Mouse (Mus musculus) megakaryocyte, embryonic 14.5 days (primary cell): ENCODE results near the gene Tfe3. TPM values are rescaled to one million over a fixed set of nuclear protein-coding genes. Genes with fewer than 3 reads are reported as not detected.
"Not testable (repeated sequence)": the region's sequence is repeated elsewhere in the genome, so short reads cannot be mapped to it uniquely, and the experiment has no call there.

Source experiments
- H3K27me3 ChIP-seq: replicated peaks from 2 replicates; pipeline ENCODE3; 2012; ENCODE audit warnings: inconsistent platforms
- H3K36me3 ChIP-seq: replicated peaks from 2 replicates; pipeline ENCODE3; 2012; ENCODE audit warnings: low read length, inconsistent platforms, mixed read lengths
- H3K4me1 ChIP-seq: 2 replicates; pipeline ENCODE4 v1.6.1; 2012; ENCODE audit warnings: inconsistent platforms
- H3K4me3 ChIP-seq: replicated peaks from 2 replicates; pipeline ENCODE3; 2012; ENCODE audit warnings: moderate library complexity, mild to moderate bottlenecking, inconsistent platforms
- H3K9me3 ChIP-seq: 2 replicates; pipeline ENCODE4 v1.6.1; 2012; ENCODE audit warnings: inconsistent platforms
- FLI1 ChIP-seq: IDR thresholded peaks from 2 replicates; pipeline ENCODE4 v1.6.1; 2012; ENCODE audit warnings: low read length, inconsistent platforms, mixed read lengths
- GATA1 ChIP-seq: IDR thresholded peaks from 3 replicates; pipeline ENCODE4 v1.6.1; 2012; ENCODE audit warnings: mixed read lengths, low read length, inconsistent platforms, borderline replicate concordance
- polyA plus RNA-seq: library from polyadenylated mRNA; stranded (reverse); fragments of >175 nt; gene quantifications from 2 replicates; pipeline ENCODE4 v1.2.3, GENCODE M21; 2012; ENCODE audit warnings: low replicate concordance; ENCODE audit not compliant: insufficient read depth

Gene Tfe3
- polyA plus RNA-seq, 1 experiment: 17.5 TPM

DNA sequence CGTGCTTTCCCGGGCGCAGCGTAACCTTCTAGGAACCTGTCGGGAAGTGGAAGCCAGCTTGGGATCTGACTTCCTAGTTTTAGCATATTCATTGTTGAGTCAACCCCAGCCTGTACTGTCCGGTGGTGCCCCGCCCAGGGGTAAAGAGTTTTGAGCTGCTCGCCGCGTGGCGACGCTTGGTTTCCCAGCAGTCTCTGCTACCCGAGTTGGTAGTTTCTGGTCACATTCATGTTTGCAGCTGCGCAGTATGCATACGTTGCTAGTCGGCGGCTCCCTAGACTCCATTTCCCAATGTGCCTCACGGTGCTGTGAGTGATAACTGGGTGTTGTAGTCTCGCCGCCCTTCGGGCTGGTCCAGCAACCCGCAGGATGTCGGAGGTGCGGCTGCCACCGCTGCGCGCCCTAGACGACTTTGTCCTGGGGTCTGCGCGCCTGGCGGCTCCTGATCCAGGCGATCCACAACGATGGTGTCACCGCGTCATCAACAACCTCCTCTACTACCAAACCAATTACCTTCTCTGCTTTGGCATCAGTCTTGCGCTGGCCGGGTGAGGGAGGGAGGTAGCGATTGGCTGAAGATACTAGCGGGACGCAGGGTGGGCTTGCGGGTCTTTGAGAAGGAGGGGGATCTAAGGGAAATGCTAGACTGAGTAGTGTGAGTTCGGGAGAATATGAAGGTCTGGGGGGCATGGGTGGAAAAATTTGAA, 34.0 kb upstream of the Tfe3 start, which contains the start of gene Praf2:
Gene Praf2, plus strand, starts transcription at position 225 of the 707 bp plus-strand sequence.
- H3K4me3 ChIP-seq: peak within 1 kb of the TSS; percentile 91
- TF ChIP-seq GATA1: no peak
- TF ChIP-seq FLI1: no peak
- H3K27me3 ChIP-seq: no peaks in the 10 kb centered on the region
- H3K9me3 ChIP-seq: no peaks in the 10 kb centered on the region
- H3K36me3 ChIP-seq: peaks cover 44% of the 10 kb centered on the region
- H3K4me1 ChIP-seq: peaks cover 45% of the 10 kb centered on the region

DNA sequence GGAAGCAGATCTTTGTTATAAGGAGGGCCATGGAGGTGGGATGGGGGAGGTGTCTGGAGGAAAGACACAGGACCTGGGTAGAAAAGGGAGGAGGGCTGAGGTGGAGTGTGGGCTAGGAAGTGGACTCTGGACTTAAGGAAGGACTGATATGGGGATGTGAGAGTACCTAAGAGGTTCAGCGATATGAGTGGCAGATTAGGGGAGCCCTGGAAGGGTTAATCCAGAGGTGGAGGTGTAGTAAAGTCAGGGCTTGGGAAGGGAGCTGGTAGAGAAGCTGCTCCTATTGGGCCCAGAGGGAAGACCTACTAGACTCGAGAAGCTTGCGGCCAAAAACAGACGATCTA, 33.5 kb upstream of the Tfe3 start:
- Histone ChIP-seq H3K27me3 (no peaks in the 10 kb centered on the region), H3K4me3 (peak overlapping the region; percentile 91), H3K9me3 (no peaks in the 10 kb centered on the region), H3K36me3 (peaks cover 38% of the 10 kb centered on the region), H3K4me1 (peaks cover 41% of the 10 kb centered on the region)
- TF ChIP-seq FLI1 (no peak), GATA1 (no peak)

DNA sequence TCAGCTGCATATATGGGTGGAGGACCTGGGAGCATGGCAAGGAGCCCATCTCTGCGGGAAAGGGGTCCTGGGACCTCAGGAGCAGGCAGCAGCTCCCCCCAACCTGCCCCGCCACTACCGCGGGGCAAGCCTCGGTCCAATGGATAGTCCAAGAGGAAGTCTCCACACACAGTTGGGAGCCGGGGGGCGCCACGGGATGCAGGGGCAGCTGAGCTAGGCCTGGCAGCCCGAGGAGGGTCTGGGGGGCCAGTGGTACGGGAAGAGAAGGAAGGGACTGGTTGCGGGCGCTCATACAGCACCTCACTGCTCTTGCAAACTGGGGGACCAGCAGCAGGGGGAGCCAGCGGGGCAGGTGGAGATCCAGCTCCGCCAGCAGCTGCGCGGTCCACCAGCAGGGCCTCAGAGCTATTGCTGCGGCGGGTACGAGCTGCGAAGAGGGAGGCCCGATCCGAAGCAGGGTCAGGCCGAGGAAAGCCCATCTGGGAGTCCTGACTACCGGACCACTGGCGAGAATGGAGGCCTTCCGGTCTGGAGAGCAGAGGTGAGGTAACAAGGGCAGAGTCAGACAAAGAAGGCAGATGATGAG, 28.7 kb upstream of the Tfe3 start:
- Histone ChIP-seq H3K27me3 (no peaks in the 10 kb centered on the region), H3K4me1 (peaks cover 17% of the 10 kb centered on the region; the same call in 1 of the 2 replicates), H3K9me3 (no peaks in the 10 kb centered on the region), H3K4me3 (peak overlapping the region; percentile 83), H3K36me3 (no peaks in the 10 kb centered on the region)
- TF ChIP-seq FLI1 (no peak), GATA1 (no peak)

DNA sequence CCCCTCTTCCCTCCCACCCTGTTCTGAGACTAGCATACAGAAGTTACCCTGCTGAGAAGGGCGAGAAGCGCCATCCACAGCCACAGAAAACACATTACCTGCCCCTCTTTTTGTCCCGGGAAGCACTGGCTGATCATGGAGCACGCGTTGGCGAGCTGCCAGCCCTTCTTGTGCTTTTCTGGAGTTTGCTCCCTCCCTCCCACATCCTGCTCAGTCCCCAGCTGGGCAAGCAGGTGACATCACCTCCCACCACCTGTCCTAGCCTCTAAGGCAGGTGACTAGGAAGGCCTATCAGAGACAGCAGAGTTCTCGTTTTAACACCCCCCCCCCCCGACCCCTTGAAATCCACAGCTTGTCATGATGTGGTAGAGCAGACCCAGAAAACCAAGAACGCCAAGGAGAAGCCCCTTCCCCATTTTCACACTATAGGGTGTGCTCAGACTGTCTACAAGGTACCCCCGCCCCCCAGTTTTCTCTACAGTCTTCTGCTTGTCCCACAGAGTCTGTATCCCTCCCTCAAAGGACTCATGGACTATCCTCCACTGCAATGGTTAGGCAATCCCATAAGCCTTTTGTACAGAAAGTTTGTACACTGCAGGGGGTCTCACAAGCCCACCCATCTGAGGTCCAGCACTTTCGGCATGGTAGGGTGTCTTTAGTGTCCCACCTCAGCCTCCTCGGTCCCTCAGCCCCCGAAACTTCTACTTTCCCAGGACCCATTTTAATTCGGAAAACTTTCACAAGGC, 22.9 kb upstream of the Tfe3 start:
- H3K4me1 ChIP-seq: 0 out of 2 replicates have a peak, but pooled peaks cover 8% of the 10 kb centered on the region

DNA sequence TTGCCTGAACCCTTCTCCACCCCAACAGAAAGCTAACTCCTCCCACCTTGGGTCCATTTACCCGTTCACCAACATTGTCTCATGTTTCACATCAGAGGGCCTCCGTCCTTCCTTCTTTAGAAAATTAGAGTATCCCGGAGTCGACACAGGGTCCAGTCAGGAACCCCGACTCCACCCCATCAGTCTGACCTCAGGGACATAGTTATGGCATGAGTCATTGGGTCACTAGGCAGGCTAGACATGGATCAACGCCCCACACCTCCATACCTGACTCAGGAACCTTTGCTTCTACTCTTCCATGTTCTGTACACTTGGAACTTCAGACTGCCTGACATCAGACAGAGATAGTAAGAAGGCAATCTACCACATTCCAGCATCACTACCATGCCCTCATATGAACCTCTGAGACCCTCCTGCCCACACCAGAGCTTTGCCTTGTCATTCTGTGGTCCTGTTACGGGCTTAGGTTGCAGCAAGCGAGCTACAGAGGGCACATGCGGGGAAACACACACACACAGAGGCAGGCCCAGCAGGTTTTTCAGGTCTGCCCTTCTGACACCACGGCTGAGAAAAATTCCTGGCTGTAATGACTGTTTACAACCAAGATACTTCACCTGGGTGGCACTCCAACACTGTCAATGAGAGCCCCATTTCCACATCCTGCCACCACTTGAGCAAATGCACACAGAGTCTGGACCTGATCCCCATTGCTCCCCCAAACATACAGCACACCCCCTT, 22.1 kb upstream of the Tfe3 start:
- Histone ChIP-seq H3K9me3 (no peaks in the 10 kb centered on the region), H3K4me1 (0 out of 2 replicates have a peak, but pooled peaks cover 8% of the 10 kb centered on the region), H3K4me3 (no peak overlapping the region), H3K36me3 (no peaks in the 10 kb centered on the region), H3K27me3 (no peaks in the 10 kb centered on the region)
- TF ChIP-seq GATA1 (no peak), FLI1 (no peak)

More for the DNA sequence above, 22.9 kb upstream of the Tfe3 start:
- Histone ChIP-seq H3K4me3 (no peak overlapping the region), H3K9me3 (no peaks in the 10 kb centered on the region), H3K36me3 (no peaks in the 10 kb centered on the region), H3K27me3 (no peaks in the 10 kb centered on the region)
- TF ChIP-seq FLI1 (no peak), GATA1 (no peak)

DNA sequence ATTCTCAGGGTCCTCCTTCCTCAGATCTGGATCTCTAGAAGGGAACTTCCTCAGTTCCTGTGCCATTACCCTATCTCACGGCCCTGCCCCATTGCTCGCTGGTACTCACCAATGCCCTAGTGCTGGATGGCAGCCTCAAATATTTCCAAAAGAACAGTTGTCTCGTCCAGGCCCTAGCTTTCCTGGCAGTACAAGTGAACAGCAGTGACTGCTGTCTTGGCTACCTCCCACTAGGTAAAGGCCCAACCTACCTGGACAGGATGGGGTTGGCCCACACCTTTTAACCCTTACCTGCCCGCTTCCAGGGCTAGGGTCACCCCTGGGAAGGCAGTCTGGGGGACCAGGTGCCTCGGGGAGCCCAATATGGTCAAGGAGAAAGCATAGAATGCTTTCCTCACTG, 21.3 kb upstream of the Tfe3 start:
- no peaks in the 10 kb centered on the region for H3K27me3 ChIP-seq
- no peak for TF ChIP-seq GATA1
- no peak for TF ChIP-seq FLI1
- H3K9me3 ChIP-seq: no peaks in the 10 kb centered on the region
- H3K4me1 ChIP-seq: 0 out of 2 replicates have a peak, but pooled peaks cover 8% of the 10 kb centered on the region
- H3K36me3 ChIP-seq: no peaks in the 10 kb centered on the region
- H3K4me3 ChIP-seq: no peak overlapping the region

DNA sequence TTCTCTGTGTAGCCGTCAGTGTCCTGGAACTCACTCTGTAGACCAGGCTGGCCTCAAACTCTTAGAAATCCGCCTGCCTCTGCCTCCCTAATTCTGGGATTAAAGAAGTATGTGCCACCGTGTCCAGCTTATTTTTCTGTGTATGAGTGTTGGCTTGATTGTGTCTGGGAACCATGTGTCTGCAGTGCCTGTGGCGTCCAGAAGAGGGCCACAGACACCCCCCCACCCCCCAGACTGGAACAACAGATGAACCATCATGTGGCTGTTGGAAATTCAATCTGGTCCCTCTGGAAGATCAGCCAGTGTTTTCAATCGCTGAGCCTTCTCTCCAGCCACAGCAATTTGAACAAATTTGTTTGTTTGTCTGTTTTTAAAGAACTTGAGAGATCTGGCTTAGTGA, 18.9 kb upstream of the Tfe3 start:
- Histone ChIP-seq H3K9me3 (no peaks in the 10 kb centered on the region), H3K27me3 (no peaks in the 10 kb centered on the region), H3K4me3 (no peak overlapping the region), H3K36me3 (no peaks in the 10 kb centered on the region), H3K4me1 (0 out of 2 replicates have a peak, but pooled peaks cover 4% of the 10 kb centered on the region)
- no peak for TF ChIP-seq GATA1
- TF ChIP-seq FLI1: no peak

DNA sequence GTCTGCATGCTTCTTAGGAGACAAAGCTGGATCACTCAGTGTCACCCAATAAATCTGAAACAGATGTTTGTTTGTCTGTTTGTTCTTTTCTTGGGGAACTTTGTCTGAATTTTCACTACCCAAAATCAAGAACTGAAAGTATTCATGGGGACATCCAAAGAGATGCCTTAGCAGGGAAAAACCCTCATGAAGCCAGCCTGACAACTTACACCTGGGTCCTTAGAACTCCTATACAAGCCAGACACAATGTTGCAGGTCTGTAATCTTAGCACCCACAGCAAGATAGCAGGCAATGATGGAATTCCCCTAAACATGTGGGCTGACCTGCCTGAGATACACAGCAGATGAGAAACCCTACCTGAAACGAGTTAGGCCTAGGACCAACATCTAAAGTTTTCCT, 17.4 kb upstream of the Tfe3 start:
- Histone ChIP-seq H3K4me1 (0 out of 2 replicates have a peak, but pooled peaks cover 4% of the 10 kb centered on the region), H3K4me3 (no peak overlapping the region), H3K36me3 (no peaks in the 10 kb centered on the region), H3K9me3 (no peaks in the 10 kb centered on the region), H3K27me3 (no peaks in the 10 kb centered on the region)
- TF ChIP-seq GATA1 (no peak), FLI1 (no peak)

DNA sequence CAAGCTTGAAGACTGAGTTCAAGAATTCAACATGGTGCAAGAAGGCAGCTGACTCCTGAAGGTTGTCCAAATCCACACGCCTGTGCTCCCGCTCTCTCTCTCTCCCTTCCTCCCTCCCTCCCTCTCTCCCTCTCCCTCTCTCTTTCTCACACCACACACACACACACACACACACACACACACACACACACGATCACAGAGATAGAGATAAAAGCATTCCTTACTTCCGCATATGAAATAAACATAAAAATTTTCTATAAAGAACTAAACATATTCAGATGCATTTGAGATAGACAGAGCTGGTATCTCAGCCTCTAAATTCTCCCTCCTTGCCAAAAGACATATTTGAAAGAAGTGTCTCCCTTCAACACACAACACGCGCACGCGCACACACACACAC, 16.9 kb upstream of the Tfe3 start:
- Histone ChIP-seq H3K4me3 (no peak overlapping the region), H3K9me3 (no peaks in the 10 kb centered on the region), H3K36me3 (no peaks in the 10 kb centered on the region), H3K27me3 (no peaks in the 10 kb centered on the region), H3K4me1 (0 out of 2 replicates have a peak, but pooled peaks cover 4% of the 10 kb centered on the region)
- TF ChIP-seq GATA1 (no peak), FLI1 (no peak)

DNA sequence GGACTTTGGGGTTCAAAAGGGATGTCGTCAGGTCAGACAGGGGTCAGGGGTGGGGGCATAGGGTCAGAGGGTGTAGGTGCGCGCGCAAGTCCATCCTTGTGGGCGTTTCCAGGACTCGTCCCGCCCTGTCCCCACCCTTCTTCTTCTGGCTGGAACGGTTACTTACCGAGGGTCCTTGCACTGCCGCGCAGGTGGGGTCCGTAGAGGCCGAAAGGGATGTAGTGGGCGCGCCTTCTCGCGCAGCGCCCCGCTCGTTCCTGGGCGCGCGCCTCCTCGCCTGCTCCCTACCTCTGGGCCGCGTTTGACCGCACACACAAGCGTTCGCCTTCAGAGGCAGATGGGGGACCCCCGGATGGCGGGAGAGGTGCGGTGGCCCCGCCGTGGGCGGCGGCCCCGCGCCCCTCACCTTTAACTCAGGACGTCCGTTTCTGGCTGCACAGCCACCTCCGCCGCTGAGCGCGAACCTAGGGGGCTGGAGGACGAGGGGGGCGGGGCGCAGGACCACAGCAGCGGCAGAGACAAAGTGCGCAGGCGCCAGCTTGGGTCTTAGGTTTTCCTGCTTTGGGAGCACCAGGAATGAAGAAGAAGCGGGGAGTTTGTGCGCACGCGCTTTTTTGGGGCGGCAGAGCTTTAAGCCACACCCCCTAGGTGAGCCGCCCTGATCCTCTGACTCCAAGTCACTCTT, 11.8 kb upstream of the Tfe3 start, which contains the start of gene Ccdc120:
Gene Ccdc120, minus strand, starts transcription at position 474 of the 685 bp plus-strand sequence.
- no peaks in the 10 kb centered on the region for H3K9me3 ChIP-seq
- no peak for TF ChIP-seq GATA1
- no peak for TF ChIP-seq FLI1
- H3K4me1 ChIP-seq: no peaks in the 10 kb centered on the region
- no peaks in the 10 kb centered on the region for H3K27me3 ChIP-seq
- H3K36me3 ChIP-seq: no peaks in the 10 kb centered on the region
- H3K4me3 ChIP-seq: peak within 1 kb of the TSS; percentile 91

DNA sequence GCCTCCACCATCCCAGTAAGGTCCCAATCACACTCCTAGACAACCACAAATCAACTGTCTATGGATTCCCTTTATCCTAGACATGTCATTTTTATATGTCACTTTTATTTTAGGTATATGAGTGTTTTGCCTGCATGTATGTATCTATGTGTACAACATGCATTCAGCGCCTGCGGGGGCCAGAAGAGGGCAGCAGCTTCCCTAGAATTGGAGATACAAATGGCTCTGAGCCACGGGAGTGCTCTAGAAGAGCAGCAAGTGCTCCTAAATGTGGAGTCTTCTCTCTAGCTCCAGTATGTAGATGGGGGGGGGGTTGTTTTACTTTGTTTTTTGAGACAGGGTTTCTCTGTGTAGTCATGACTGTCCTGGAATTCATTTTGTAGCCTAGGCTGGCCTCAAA, 8.7 kb upstream of the Tfe3 start:
- H3K27me3 ChIP-seq, H3K36me3 ChIP-seq, H3K4me1 ChIP-seq, H3K4me3 ChIP-seq, H3K9me3 ChIP-seq: not testable (repeated sequence)
